Mouse (Mus musculus) lung, postnatal 36 days (tissue): ENCODE results near the gene Dhx57.
"Not testable (repeated sequence)": the region's sequence is repeated elsewhere in the genome, so short reads cannot be mapped to it uniquely, and the experiment has no call there.

Experiments
- DNase-seq: peaks from one replicate; pipeline ENCODE4 v3.0.0; 2022; ENCODE audit warnings: mixed read lengths

The Dhx57 gene

DNA sequence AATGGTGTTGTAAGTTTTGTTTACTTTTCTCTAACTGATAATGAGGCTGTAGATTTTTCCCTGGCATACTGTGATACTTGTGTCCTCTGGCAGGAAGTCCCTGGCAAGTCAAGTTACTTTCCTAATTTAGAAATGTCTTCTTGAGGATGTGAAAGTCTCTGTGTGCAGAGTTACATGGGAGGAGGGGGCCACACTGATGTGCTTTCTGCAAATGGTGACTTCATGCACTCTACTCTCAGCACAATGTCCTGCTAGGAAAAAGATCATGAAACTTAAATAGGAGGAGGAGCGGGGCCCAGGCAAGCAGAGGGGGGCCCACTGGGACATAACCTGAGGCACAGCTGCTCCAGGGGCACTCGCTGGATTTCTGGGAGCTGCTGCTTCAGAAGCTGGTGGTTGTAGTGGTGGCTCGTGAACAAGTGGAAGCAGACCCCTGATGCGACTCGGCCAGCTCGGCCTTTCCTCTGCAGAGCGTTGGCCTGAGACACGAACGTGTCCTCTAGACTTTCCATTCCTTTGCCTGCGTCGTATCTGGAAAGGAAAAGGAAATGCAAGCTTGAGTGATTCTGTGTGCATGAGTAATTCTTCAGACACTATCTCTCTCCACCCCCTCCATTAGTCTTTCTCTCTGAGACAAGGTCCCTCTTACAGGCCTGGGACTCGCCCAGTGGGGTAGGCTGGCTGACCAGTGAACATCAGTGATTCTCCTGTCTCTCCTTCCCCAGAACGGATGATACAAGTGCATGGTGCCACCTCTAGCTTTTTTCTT, 37.3 kb downstream of the Dhx57 start:
- DNase-seq = peak; percentile 50

DNA sequence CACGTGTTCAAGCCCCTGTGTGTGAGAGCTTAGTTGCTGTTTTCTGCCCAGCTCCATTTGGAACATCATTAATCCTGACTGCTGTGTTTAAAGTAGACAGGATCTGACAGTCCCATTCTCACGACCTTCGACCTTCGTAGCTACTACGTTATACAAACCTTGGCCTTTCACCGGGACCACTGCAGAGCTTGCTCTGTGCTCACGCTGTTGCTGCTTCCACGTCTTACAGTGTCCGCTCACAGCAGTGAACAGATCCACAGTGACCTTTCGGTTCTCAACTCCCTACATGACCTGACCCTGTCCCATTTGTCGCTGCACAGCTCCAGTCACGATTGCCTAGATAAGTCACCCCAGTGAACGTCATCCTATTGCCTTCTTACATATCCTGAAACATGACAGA, 47.2 kb downstream of the Dhx57 start:
- DNase-seq = peak; percentile 16

DNA sequence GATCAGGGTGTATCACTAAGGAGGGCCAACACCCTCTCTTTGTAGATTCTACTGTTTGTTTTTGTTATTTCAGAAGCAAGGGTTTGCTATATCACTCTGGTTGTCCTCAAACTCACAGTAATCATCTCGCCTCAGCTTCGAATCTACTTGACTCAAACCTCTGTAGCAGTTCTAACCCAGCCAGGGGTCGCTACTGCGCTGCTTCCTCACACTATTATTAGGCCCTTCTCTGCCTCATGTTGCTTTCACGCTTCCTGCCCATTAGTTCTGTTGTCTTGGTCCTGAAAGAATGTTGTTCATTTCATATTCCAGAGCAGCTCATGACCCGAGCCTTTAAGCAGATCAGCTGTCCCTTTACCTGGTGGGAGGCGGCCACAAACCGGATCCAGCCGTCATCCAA, 48.7 kb downstream of the Dhx57 start:
- DNase-seq = no peak

DNA sequence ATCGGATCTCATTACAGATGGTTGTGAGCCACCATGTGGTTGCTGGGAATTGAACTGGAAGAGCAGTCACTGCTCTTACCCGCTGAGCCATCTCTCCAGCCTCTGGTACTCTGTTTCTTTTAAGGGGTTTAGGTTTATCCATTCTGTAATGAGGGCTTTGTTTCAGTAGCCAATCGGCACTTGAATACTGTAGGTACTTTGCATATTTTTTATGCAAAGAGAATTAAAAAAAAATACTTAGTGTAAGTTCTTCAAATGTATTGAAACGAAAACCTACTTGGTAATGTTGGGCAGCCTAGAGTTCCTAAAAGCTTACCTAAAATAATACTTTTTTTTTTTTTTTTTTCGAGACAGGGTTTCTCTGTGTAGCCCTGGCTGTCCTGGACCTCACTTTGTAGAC, 52.8 kb downstream of the Dhx57 start:
- DNase-seq = no peak

DNA sequence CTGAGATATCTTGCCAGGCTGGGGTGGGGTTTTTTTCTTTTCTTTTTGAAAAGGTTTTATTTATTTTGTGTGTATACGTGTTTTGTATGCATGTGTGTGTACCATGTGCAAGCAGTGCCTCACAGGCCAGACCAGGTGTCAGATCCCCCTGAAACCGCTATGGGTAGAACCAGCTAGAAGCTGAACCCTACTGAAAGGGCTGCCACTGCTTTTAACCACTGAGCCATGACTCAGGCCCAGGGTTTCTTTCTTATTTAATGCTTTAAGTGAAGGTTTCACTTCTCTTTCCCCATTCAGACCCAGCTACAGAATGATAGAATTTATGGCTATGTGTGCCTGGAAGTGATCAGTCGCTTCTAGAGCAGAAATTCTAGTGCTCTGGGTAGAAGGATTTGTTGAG, 53.5 kb downstream of the Dhx57 start:
- no peak for DNase-seq

DNA sequence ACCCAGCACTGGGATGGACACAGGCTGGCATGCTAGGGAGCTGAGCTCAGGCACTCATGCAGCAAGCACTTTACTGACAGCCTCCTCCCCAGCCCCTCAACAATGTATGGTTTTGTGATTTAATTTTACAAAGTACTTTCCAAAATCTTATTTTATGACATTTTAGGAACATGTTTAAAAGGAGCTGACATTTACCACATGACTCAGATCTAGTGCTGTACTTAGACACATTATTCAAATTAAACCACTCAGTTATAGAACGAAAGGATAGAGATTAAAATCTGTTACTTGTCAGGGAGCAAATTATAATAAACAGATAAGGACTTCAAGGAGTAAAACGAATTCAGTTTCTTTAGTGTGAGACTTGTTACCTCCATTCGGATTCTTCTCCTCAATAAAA, 54.8 kb downstream of the Dhx57 start:
- DNase-seq = no peak

DNA sequence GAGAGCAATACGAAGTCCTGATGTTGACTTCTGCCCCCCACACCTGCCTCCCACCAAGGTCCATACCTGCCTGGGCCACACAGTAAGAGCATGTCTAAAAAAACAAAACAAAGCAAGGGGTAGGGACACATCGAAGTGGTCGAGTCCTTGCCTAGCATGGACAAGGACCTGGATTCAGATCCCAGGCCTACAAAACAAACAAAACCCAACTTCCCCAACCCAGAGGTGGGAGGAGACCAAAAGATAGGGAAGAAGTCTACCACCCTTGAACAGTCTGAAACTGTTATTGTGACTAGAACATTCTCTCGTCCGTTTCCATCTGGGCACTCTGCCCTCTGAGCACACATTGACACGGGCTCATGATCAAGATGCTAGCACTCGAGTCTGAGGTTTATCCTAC, 55.9 kb downstream of the Dhx57 start:
- no peak for DNase-seq

DNA sequence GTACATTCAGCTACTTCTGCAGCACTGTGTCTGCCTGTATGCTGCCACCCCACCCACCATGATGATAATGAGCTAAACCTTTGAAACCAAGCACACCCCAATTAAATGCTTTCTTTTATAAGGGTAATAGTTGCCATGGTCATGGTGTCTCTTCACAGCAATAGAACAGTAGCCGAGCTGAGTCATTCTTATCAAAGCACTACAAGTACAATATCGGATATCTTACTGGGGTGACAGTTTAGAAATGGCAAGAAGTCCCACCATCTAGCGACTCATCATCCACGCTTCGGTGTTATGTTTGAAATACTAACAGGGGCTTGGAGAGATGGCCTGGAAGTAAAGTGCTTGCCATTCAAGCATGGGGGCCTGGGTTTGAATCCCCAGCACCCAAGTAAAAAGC, 56.4 kb downstream of the Dhx57 start:
- no peak for DNase-seq

DNA sequence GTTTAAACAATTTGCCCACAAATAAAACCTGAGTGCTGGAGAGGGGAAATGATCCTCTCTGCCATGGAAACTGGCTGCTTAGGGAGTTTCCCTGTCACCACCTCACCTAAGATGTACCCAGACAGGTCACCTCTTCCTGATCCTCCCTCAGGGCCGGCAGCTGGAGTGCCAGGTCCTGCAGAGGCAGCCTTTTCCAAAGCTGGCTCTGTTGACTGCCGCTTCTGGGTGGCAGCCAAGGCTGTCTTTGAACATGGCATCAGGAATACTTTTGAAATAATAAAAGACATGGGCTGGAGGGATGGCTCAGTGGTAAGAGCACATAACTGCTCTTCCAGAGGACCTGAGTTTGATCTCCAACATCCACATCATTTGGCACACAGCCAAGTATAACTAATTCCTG, 60.9 kb downstream of the Dhx57 start:
- no peak for DNase-seq

DNA sequence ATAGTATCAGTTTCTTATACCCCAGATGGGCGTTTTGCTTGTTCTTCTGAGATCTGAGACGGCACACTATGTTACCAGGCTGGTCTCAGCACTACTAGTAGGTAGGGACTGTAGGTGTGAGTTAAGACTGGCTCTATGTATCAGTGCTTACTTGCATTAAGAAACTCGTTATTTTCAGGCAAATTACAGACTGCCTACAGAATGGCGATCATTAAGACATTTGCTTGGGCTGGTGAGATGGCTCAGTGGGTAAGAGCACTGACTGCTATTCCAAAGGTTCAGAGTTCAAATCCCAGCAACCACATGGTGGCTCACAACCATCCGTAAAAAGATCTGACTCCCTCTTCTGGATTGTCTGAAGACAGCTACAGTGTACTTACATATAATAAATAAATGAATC, 65.1 kb downstream of the Dhx57 start:
- not testable (repeated sequence) for DNase-seq

DNA sequence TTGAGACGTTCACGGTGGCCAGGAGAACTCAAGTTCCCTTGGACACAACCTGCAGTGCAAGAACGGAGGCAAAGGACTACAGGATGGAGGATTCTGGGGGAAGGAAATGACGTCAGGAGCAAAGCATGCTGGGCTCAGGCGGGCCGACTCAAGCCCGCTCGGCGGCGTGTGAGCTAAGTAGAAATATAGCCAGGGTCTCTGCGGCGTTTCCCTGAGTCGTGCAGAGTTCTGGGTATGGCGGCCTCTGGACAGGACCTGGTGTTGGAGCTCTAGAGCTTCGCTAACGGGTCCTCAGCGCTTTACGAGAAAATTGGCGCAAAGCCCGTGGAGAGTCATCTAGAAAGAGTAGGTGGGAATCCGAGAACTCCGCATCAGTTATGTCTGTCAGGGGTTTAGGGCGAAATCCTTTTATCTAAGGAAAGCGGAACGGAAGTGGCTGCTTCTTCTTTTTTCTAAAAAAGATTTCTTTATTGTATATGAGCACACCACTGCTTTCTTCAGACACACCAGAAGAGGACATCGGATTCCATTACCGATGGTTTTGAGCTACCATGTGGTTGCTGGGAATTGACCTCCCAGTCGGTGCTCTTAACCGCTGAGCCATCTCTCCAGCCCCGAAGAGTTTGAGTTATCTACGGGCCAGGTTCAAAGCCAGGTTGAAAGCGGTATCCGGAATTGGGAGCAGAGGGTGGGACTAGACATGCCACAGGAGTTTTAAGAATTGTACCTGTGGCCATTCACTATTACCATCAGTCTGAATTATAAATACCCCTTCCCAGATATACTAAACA, 65.8 kb downstream of the Dhx57 start, which contains the start of gene Gemin6:
Gene Gemin6 (plus strand): TSS at position 116 of the 791 bp plus-strand sequence.
- DNase-seq = peak; percentile 93

DNA sequence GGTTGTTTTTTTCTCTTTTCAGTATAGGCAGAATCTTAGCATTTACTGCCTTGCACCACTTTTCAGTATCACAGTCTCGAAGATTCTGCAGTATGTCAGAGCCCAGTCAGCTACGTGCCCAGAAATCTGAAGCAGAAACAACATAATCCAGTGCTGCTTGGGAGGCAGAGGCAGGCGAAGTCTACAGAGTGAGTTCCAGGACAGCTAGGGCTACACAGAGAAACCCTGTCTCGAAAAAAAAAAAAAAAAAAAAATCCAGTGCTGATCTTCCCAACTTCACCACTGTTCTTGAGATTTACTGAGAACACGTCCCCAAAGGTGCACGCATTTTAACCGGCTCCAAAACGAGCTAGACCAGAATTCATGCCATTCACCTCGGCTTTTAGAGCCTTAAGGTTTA, 66.4 kb downstream of the Dhx57 start:
- DNase-seq = no peak

DNA sequence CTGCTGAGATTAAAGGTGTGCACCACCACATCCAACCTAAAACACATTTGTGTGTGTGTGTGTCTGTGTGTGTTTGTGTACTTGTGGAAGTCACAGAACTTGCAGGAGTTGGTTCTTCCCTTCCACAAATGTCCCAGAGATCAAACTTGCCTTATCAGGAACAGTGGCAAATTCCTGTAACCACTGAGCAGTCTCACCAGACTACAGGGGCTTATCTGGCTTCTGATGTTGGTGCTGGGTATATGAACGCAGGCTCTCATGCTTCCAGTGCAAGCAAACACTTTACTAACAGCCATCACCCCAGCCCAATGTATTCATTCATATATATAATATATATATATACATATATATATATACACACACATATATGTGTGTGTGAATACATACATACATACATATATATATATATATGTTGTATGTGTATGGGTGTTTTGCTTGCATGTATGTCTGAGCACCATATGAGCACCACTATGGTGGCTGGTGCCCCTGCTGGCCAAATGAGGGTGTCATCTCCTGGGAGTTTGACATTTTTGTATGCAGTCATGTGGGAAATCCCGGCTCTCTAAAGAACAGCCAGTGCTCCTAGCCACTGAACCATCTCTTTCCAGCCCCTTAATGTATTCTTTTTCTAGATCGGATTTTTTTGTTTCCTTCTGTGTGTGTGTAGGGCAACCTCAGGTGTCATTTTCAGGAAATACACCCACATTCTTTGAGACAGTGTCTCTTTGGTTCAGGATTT, 68.2 kb downstream of the Dhx57 start:
- no peak for DNase-seq

DNA sequence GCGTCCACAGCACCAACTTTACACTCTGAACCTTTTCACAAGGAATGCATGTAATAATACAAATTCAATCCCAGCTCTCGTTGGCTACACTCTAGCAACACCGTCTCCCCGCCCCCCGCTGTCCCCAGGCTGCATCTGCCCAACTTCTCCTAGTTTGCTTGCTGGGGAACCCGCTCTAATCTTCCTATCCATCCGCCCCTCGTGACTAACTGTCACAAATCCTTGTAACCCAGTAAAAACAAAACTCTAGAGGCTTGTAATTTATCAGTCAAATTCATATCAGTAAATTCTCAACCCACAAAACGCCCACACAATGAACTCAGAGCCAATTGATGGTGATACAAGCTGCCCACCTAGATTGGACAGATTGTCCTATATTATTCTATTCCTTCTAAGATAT, 69.1 kb downstream of the Dhx57 start:
- no peak for DNase-seq

DNA sequence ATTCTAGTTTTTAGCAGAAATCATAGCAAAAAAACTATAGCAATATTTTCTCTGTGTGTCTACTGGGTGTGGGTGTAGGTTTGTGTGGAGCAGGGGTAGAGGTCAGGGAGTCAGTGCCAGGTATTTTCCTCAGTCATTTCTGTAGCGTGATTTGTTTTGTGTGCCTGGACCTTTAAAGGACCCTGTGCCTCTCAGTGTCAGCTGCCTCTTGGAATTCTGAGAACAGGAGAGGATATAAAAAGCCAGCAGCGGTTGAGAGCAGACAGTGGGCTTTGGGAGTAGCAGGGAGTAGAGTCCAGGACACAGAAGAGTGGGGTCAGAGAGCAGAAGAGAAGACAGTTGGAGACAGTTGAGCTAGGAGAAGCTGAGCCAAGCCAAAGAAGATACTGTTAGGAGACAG, 70.1 kb downstream of the Dhx57 start:
- DNase-seq = no peak

DNA sequence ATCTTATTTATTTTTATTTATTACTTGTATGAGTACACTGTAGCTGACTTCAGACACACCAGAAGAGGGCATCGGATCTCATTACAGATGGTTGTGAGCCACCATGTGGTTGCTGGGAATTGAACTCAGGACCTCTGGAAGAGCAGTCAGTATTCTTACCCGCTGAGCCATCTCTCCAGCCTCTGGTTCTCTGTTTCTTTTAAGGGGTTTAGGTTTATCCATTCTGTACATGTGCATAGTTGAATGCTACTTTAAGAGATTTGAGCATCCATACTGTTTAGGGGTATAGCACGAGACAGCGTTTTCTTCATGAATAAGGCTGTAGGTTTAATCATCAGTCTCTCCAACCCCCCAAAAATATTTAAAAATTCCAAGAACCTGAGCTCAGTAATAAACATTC, 76.3 kb downstream of the Dhx57 start:
- not testable (repeated sequence) for DNase-seq

DNA sequence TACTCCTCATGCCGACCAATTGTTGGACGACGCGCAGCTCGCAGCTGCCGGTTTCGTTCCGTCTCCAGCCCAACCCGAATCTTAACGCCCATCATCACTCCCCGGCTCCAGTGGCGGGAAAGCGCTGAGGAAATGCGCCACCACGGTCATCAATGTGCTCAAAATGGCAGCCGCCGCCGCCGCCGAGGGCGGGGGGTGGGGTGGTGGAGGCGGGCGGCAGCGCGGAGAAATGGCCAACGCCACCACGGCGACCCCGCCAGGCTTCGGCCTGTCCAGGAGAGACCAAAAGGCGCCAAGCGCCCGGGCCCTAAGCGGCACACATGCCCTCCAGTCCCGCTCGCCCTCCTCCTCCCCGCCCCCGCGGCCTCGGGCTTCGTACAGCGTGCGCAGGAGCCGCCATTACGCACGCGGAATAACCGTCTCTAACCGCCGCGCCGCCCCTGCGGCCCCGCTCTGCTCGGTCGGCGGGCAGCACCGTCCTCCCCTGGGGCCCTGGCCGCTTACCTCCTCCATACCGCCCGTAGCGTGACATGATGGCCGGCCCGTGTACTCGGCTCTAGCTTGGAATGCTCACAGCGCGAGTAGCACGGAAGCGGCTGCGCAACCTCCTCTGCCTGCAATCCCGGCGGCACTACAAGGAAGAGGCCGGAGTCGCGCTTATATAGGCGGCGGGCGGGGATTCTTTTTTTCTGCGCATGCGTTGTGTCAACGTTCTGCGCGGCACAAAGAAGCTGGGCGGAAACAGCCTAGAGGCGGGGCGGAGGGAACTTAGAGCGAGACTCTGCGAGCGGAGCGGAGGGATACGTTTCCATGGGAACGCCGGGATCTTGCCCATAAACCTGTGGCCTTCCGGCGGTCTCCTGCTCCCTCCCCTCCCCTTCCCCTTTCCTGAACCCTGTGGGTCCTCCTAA, 83.3 kb downstream of the Dhx57 start, which contains the start of the genes Srsf7 and Ttc39d:
Gene Srsf7 (minus strand): TSS at position 637 of the 911 bp plus-strand sequence.
Gene Ttc39d (plus strand): TSS at position 790 of the 911 bp plus-strand sequence.
- DNase-seq = peak; percentile 98

DNA sequence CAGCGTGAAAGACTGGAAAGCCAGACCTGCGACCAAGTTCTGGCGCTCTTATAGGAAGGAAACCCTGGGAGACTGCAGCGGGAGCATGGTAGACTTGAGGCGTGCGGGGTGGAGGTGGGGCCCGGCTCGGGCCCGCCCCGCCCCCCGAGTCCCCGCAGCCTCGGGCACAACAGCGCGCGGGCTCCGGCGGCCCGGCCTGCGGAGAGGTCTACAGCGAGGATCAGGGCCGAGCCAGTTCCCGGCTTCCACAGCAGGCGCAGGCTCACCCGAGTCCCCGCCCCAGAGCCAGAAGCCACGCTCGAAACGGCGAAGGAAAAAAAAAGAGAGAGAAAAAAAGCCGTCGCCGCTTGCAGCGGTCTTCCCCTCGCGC, 84.0 kb downstream of the Dhx57 start:
- DNase-seq = no peak

DNA sequence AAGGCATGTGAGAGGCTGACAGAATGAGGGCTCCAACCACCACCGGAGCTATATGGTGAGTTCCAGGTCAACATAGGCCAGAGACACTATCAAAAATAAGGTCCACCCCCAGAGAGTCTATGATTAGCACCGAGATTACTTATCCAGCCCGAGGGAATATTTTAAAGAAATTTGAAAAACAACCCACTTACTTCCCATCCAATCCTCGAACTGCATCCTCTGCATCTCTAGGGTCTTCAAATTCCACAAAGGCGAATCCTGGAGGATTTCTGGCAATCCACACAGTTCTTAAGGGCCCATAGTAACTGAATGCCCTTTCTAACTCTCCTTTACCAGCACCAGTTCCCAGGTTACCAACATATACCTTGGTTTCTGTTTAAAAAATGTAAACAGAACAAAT, 84.6 kb downstream of the Dhx57 start:
- DNase-seq = no peak

DNA sequence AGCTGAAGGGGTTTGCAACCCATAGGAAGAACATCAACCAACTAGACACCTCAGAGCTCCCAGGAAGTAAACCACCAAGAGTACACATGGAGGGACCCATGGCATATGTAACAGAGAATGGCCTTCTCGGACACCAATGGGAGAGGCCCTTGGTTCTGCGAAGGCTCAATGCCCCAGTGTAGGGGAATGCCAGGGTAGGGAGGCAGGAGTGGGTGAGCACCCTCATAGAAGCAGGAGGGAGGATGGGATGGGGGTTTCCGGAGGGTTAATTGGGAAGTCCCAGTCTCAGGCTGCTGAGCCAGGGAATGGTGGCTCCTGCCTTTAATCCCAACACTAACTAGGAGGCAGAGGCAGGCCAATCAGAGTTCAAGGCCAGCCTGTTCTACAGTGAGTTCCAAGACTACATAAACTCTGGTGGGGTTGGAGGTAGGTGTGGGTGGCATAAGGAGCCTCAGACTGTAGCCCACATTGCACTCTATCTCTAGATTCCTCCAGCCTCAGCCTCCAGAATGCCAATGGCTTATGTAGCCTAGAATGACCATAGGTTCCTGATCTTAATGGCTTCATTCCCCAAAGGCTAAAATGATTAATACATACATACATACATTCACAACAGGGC, 91.0 kb downstream of the Dhx57 start:
- DNase-seq = no peak

DNA sequence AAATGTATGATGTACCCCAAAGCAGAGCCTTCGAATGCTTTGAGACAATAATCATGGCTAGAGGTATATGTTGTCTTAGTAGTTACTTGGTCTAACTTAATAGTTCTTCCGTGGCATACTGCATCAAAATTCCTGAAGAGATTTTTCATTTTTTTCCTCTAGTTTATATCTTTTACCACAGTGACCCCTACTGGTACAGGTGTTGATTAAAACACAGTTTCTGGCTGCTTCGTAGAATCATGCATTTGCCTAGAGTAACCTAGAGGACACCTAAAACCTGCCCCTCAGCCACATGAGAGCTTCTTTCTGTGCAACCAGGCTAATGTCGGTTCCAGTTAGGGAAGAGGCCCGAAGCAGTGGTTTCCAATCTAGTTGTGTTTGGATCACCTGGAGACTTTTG, 97.2 kb downstream of the Dhx57 start:
- peak; percentile 41 for DNase-seq
